Mouse (Mus musculus) hindbrain, embryonic 12.5 days (tissue): ENCODE data around the gene Gm49384. TPM values are rescaled to one million over a fixed set of nuclear protein-coding genes. Genes with fewer than 3 reads are reported as not detected.
"Not testable (repeated sequence)": the region's sequence is repeated elsewhere in the genome, so short reads cannot be mapped to it uniquely, and the experiment has no call there.

Experiments
- ATAC-seq: fragments of 200-750 bp; cut with Nextera tagmentation; 2 replicates; pipeline ENCODE4 v1.8.0; 2017; ENCODE audit warnings: moderate TSS enrichment; ENCODE audit not compliant: low FRiP score
- H3K27ac ChIP-seq: fragments of 300-500 bp; sonication (generic); 2 replicates; pipeline ENCODE4 v1.5.1; 2016; ENCODE audit warnings: mild to moderate bottlenecking
- H3K27me3 ChIP-seq: fragments of 300-500 bp; sonication (generic); 2 replicates; pipeline ENCODE4 v1.6.1; 2016; ENCODE audit warnings: mild to moderate bottlenecking
- H3K36me3 ChIP-seq: fragments of 300-500 bp; sonication (generic); 2 replicates; pipeline ENCODE4 v1.6.1; 2016; ENCODE audit warnings: mild to moderate bottlenecking
- H3K4me1 ChIP-seq: fragments of 300-500 bp; sonication (generic); 2 replicates; pipeline ENCODE4 v1.6.1; 2016
- H3K4me2 ChIP-seq: fragments of 300-500 bp; sonication (generic); replicated peaks from 2 replicates; pipeline ENCODE4 v1.6.1; 2016; ENCODE audit warnings: mild to moderate bottlenecking
- H3K4me3 ChIP-seq: fragments of 300-500 bp; sonication (generic); 2 replicates; pipeline ENCODE4 v1.5.1; 2016; ENCODE audit warnings: mild to moderate bottlenecking
- H3K9ac ChIP-seq: fragments of 300-500 bp; sonication (generic); 2 replicates; pipeline ENCODE4 v1.6.1; 2016; ENCODE audit warnings: mild to moderate bottlenecking, moderate library complexity
- H3K9me3 ChIP-seq: fragments of 300-500 bp; sonication (generic); replicated peaks from 2 replicates; pipeline ENCODE4 v1.6.1; 2016; ENCODE audit warnings: mild to moderate bottlenecking
- WGBS: fragments of 180-500 bp; shearing (Covaris S2); methylation state at CpG from one replicate; pipeline ENCODE4 v1.1.7; 2016; 5-methylcytosine and 5-hydroxymethylcytosine counted together
- polyA plus RNA-seq: library from polyadenylated mRNA; unstranded; fragments of >200 nt; fragmentation: Nextera tagmentation; extraction: Ambion mirVana; gene quantifications from 2 replicates; pipeline ENCODE4 v1.2.1, GENCODE M21; 2016

Gm49384 gene
- polyA plus RNA-seq, 1 experiment from 2014 or later = 20.0 TPM

GRCm38 (mm10) chr12:69181800-69182199 lies 22.3 kb downstream of the Gm49384 start:
- no peak overlapping the region for H3K9ac ChIP-seq
- H3K27ac ChIP-seq = no peak overlapping the region
- no peaks in the 10 kb centered on the region for H3K27me3 ChIP-seq
- H3K4me1 ChIP-seq = peaks cover 14% of the 10 kb centered on the region
- H3K4me3 ChIP-seq = no peak overlapping the region
- peaks cover 9% of the 10 kb centered on the region for H3K36me3 ChIP-seq
- WGBS = 87% methylated on average over 4 of the region's 4 CpGs
- no peak for ATAC-seq
- H3K4me2 ChIP-seq = no peak overlapping the region
- no peaks in the 10 kb centered on the region for H3K9me3 ChIP-seq

DNA sequence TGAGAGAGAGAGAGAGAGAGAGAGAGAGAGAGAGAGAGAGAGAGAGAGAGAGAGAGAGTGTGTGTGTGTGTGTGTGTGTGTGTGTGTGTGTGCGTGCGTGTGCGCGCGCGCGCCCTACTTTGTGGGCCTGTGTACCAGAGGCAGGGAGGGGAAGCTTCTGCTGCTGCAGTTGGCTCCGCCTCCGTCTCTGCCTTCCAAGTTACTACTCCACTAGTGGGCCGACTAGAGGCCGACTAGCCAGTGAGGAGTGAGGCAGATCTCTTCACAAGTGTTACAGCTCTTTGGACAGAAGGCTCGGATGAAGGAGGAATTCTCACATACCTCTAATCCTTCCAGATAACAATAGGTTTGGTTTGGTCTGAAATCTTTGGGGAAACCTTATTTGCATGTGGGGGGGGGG lies 24.7 kb downstream of the Gm49384 start:
- Histone ChIP-seq H3K36me3 (peaks cover 9% of the 10 kb centered on the region), H3K27ac (no peak overlapping the region), H3K4me2 (no peak overlapping the region), H3K9me3 (no peaks in the 10 kb centered on the region), H3K4me1 (peaks cover 3% of the 10 kb centered on the region; the same call in 1 of the 2 replicates), H3K9ac (no peak overlapping the region), H3K27me3 (no peaks in the 10 kb centered on the region), H3K4me3 (no peak overlapping the region)
- 80% methylated on average over 12 of the region's 12 CpGs for WGBS
- ATAC-seq = no peak

- no peak for ATAC-seq
- Histone ChIP-seq H3K4me3 (no peak overlapping the region), H3K4me1 (no peaks in the 10 kb centered on the region), H3K9me3 (no peaks in the 10 kb centered on the region), H3K27me3 (no peaks in the 10 kb centered on the region), H3K27ac (no peak overlapping the region), H3K36me3 (peaks cover 9% of the 10 kb centered on the region), H3K4me2 (no peak overlapping the region), H3K9ac (no peak overlapping the region)
- 74% methylated on average over 3 of the region's 3 CpGs for WGBS
Measured at GRCm38 (mm10) chr12:69177526-69177925, 26.5 kb downstream of the Gm49384 start.

DNA sequence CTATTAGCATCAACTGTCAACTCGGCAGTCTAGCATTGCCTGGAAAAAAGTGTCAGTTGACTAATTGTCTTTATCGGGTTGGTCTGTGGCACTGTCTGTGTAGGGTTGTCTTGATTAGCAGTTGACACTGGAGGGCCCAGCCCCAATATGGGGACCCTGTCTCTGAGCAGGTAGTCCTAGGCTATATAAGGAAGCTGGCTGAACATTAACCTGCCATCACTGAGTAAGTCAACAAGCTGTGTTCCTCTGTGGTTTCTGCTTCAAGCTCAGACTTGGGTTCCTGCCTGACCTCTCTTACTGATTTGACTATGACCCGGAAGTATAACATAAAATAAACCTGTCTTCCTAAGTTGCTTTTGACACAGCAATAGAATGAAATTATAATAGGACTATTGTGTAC lies 28.1 kb downstream of the Gm49384 start:
- no peak overlapping the region for H3K27ac ChIP-seq
- H3K27me3 ChIP-seq = no peaks in the 10 kb centered on the region
- no peaks in the 10 kb centered on the region for H3K9me3 ChIP-seq
- no peaks in the 10 kb centered on the region for H3K4me1 ChIP-seq
- WGBS = 96% methylated on average over 3 of the region's 3 CpGs
- H3K4me2 ChIP-seq = no peak overlapping the region
- peaks cover under 1% of the 10 kb centered on the region; the same call in 1 of the 2 replicates for H3K36me3 ChIP-seq
- ATAC-seq = no peak
- no peak overlapping the region for H3K4me3 ChIP-seq
- H3K9ac ChIP-seq = no peak overlapping the region

DNA sequence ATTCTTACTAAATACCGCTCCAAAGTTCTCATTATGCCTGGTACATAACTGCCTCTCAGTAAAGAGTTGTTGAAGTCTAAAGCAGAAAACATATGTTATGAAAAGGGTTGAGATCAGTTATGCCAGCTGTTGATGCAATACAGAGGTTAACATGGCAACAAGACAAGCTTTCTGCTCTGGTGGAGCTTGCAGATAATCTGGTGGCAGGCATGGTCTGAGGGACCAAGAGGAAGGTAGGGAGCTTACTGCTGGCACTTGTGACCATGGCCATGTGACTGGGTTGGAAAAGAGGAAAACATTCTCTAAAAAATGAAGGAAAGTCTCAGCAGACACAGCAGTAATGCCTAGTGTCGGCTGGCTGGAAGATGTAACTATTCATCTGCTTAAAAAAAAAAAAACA lies 32.8 kb downstream of the Gm49384 start:
- Histone ChIP-seq H3K4me2 (no peak overlapping the region), H3K27me3 (no peaks in the 10 kb centered on the region), H3K27ac (no peak overlapping the region), H3K4me3 (no peak overlapping the region), H3K36me3 (no peaks in the 10 kb centered on the region; the same call in 1 of the 2 replicates), H3K9ac (no peak overlapping the region), H3K9me3 (no peaks in the 10 kb centered on the region), H3K4me1 (peaks cover 10% of the 10 kb centered on the region)
- no peak for ATAC-seq
- WGBS = 89% methylated on average over 2 of the region's 2 CpGs

DNA sequence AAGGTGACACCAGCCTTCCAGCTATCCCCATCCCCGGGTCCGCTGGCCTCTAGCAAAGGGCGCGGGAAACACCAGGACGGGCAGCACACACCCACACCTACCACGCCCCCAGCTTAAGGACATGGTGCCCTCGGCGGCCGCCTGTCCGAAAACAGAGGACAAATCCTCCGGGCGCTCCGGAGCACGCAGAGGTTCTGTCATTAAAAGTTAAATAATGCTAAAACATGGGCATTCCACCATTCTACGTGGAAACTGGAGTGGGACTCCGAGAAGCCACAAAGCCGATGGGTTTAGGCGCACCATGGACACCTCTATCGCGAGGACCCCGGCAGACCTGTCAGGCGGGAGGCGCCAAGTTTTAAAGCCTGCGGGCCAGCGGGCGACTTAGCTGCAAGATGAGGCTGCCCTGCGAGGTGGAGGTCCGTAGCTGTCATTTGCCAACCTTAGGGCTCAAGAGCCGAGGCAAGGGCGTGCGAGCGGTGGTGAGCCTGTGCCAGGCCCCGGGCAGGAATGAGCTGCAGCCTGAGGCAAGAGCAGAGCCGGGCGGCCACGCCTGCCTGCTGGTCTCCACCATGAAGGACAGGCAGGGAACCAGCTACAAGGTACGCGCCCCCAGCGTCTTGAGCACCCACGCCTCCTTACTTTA lies 35.5 kb downstream of the Gm49384 start, which contains the start of gene Lrr1:
Gene Lrr1 (plus strand): TSS at position 354 of the 646 bp plus-strand sequence.
- WGBS = under 1% methylated on average over 40 of the region's 40 CpGs
- H3K4me1 ChIP-seq = peaks cover 10% of the 10 kb centered on the region
- H3K4me3 ChIP-seq = peak within 1 kb of the TSS; percentile 64

DNA sequence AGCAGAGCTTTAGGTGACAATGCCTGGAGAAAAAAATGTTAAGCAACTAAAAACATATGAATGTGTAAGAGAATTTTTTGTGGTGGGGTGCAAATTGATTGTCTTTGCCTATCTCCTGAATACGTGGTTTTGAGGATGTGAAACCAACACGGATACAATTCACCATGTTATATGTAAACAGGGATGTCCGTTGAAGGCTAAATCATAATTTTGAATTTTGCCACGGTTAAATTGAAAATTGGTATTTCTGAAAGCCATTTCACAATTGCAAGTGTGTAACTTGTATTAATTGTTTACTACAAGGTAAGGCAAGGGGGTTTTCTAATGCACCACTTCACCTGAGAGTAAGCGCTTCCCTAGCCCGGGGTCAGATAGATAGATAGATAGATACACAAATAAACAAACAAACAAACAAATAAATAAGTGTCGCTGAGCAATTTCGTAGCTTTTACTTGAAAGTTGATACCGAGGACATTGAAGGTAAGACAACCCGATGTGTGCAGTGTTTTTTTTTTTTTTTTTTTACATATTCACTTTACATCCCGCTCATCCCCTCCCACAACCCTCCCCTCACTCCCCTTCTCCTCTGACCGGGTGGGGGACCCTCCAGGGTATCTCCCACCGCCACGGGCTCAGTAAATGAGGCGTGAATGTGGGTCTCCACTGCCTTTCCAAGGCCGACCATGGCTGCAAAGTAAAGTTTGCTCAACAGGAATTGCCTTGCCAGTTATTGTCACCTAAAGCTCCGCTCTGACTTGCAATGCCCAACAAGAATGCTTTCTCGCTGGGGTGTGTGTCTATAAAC lies 36.2 kb downstream of the Gm49384 start:
- Histone ChIP-seq H3K27ac (peak overlapping the region; percentile 76; the same call in 1 of the 2 replicates), H3K4me2 (peak overlapping the region; percentile 96), H3K9me3 (no peaks in the 10 kb centered on the region), H3K36me3 (no peaks in the 10 kb centered on the region), H3K4me3 (peak overlapping the region; percentile 64), H3K4me1 (peaks cover 10% of the 10 kb centered on the region), H3K27me3 (no peaks in the 10 kb centered on the region), H3K9ac (peak overlapping the region; percentile 65)
- 11% methylated on average over 18 of the region's 18 CpGs for WGBS
- ATAC-seq = peak; percentile 69

More for the DNA sequence above, 35.5 kb downstream of the Gm49384 start, which contains the start of gene Lrr1:
- ATAC-seq = peak; percentile 96
- Histone ChIP-seq H3K27me3 (no peaks in the 10 kb centered on the region), H3K27ac (peak within 1 kb of the TSS; percentile 76; the same call in 1 of the 2 replicates), H3K36me3 (no peaks in the 10 kb centered on the region; the same call in 1 of the 2 replicates), H3K4me2 (peak within 1 kb of the TSS; percentile 96), H3K9me3 (no peaks in the 10 kb centered on the region), H3K9ac (peak within 1 kb of the TSS; percentile 65)

DNA sequence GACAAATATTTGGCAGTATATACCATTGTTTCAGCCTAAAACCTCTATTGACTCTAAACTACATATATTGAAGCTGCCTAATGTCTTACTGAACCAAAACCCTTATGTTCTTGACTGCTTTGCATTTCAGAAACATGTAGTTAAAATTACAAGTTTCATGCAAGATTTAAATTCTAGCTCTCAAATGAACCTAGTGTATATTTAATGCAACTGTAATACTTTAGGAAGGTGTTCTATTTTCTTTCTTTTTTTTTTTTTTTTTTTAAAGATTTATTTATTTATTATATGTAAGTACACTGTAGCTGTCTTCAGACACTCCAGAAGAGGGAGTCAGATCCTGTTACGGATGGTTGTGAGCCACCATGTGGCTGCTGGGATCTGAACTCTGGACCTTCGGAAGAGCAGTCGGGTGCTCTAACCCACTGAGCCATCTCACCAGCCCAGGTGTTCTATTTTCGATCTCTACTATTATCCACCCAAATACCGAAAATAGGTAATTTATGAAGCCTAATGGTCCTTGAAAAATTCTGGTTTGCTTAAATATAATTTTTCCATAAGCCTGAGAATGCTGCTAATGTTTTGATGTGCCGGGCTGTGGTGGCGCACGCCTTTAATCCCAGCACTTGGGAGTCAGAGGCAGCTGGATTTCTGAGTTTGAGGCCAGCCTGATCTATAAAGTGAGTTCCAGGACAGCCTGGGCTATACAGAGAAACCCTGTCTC lies 37.0 kb downstream of the Gm49384 start:
- not testable (repeated sequence) for H3K9me3 ChIP-seq, H3K9ac ChIP-seq, H3K27ac ChIP-seq, H3K4me2 ChIP-seq, H3K27me3 ChIP-seq, H3K4me1 ChIP-seq, H3K4me3 ChIP-seq, ATAC-seq, H3K36me3 ChIP-seq
- WGBS = 66% methylated on average over 8 of the region's 8 CpGs

DNA sequence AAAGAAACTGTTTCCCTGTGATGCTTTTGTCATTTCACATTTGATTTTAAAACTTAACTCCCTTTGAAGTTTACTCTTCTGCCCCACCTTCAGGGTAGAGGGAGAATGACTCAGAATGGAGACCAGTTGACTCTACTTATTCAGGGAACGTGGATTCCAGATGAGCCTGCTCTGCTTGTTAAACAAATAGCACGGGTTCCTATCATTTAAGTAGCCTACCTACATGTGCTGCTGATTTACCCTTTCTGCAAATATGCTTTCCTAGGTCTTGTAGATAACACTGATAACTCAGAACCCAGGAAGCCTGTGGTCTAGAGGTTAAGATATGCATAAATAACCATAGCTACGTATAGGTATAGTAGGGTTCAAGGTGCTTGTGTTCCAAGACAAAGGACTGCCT lies 39.2 kb downstream of the Gm49384 start:
- Histone ChIP-seq H3K27me3 (no peaks in the 10 kb centered on the region), H3K4me1 (peaks cover 10% of the 10 kb centered on the region), H3K9ac (no peak overlapping the region), H3K27ac (no peak overlapping the region), H3K4me2 (no peak overlapping the region), H3K9me3 (no peaks in the 10 kb centered on the region), H3K36me3 (no peaks in the 10 kb centered on the region), H3K4me3 (no peak overlapping the region)
- no peak for ATAC-seq
- 59% methylated on average over 3 of the region's 3 CpGs for WGBS

DNA sequence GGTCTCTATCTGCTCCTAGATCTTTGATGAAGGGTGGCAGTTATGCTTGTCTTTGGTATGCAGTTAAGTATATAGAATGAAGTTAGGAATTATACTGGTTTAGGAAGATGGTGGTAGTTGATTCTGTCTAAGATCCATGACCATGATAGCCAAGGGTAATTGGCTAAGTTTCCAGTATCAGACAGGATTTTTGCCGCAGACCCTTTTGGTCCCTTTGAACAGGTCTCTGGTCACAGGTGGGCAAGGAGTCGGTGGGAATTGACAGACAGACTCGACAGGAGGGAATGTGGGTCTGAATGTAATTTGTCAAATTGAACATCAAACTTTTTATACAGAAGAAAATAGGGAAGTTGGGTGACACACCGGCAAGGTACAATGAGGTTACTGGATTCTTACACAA lies 40.5 kb downstream of the Gm49384 start:
- H3K4me1 ChIP-seq, H3K9ac ChIP-seq, H3K27me3 ChIP-seq, ATAC-seq, H3K27ac ChIP-seq, H3K9me3 ChIP-seq, H3K36me3 ChIP-seq, H3K4me2 ChIP-seq, H3K4me3 ChIP-seq: not testable (repeated sequence)
- 87% methylated on average over 4 of the region's 4 CpGs for WGBS

GRCm38 (mm10) chr12:69160677-69161076 lies 43.4 kb downstream of the Gm49384 start:
- not testable (repeated sequence) for ATAC-seq

DNA sequence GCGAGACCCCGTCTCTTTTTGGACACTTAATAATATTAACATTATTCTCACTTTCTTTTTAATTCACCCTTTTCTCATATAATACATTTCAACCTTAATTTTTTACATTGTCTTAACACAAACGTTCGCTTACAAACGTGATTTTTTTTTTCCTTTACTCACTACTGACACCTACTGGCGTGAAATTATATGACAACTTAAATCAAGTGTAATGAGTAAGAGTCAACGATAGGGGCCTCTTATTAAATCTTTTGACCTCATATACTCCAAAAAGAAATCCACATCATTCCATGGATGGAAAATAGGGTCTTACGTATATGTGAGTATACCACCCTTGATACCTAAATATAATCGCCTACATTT lies 44.5 kb downstream of the Gm49384 start:
- Histone ChIP-seq H3K9ac (no peak overlapping the region), H3K27me3 (no peaks in the 10 kb centered on the region), H3K36me3 (peaks cover 16% of the 10 kb centered on the region), H3K27ac (no peak overlapping the region), H3K9me3 (no peaks in the 10 kb centered on the region), H3K4me1 (peaks cover 5% of the 10 kb centered on the region), H3K4me3 (no peak overlapping the region), H3K4me2 (no peak overlapping the region; the same call in 1 of the 2 replicates)
- WGBS = 6% methylated on average over 9 of the region's 9 CpGs
- no peak for ATAC-seq

More at GRCm38 (mm10) chr12:69160677-69161076, 43.4 kb downstream of the Gm49384 start:
- H3K36me3 ChIP-seq = peaks cover 16% of the 10 kb centered on the region
- not testable (repeated sequence) for H3K4me2 ChIP-seq, H3K9me3 ChIP-seq, H3K9ac ChIP-seq, H3K27ac ChIP-seq, H3K27me3 ChIP-seq, H3K4me3 ChIP-seq, H3K4me1 ChIP-seq
- WGBS = 83% methylated on average over 2 of the region's 2 CpGs
